Mouse (Mus musculus) neural tube, embryonic 12.5 days (tissue): ENCODE results near the gene Slc5a10. TPM values are rescaled to one million over a fixed set of nuclear protein-coding genes. Genes with fewer than 3 reads are reported as not detected.

Experiments
- ATAC-seq: fragments of 200-750 bp; cut with Nextera tagmentation; 2 replicates; pipeline ENCODE4 v1.8.0; 2017; ENCODE audit warnings: low read depth, mild to moderate bottlenecking, moderate TSS enrichment, moderate library complexity; ENCODE audit not compliant: low FRiP score
- H3K27ac ChIP-seq: fragments of 300-500 bp; sonication (generic); 2 replicates; pipeline ENCODE4 v1.5.1; 2016
- H3K27me3 ChIP-seq: fragments of 300-500 bp; sonication (generic); replicated peaks from 2 replicates; pipeline ENCODE4 v1.6.1; 2016; ENCODE audit warnings: mild to moderate bottlenecking
- H3K36me3 ChIP-seq: fragments of 300-500 bp; sonication (generic); 2 replicates; pipeline ENCODE4 v1.6.1; 2016; ENCODE audit warnings: mild to moderate bottlenecking
- H3K4me1 ChIP-seq: fragments of 300-500 bp; sonication (generic); 2 replicates; pipeline ENCODE4 v1.6.1; 2016
- H3K4me2 ChIP-seq: fragments of 300-500 bp; sonication (generic); replicated peaks from 2 replicates; pipeline ENCODE4 v1.6.1; 2016; ENCODE audit warnings: mild to moderate bottlenecking
- H3K4me3 ChIP-seq: fragments of 300-500 bp; sonication (generic); 2 replicates; pipeline ENCODE4 v1.5.1; 2016
- H3K9ac ChIP-seq: fragments of 300-500 bp; sonication (generic); 2 replicates; pipeline ENCODE4 v1.6.1; 2016; ENCODE audit warnings: mild to moderate bottlenecking
- H3K9me3 ChIP-seq: fragments of 300-500 bp; sonication (generic); 2 replicates; pipeline ENCODE4 v1.6.1; 2016; ENCODE audit warnings: mild to moderate bottlenecking
- WGBS: fragments of 180-500 bp; shearing (Covaris S2); methylation state at CpG from one replicate; pipeline ENCODE4 v1.1.7; 2016; 5-methylcytosine and 5-hydroxymethylcytosine counted together
- polyA plus RNA-seq: library from polyadenylated mRNA; unstranded; fragments of >200 nt; fragmentation: Nextera tagmentation; extraction: Ambion mirVana; gene quantifications from 2 replicates; pipeline ENCODE4 v1.2.1, GENCODE M21; 2016

The Slc5a10 gene
- polyA plus RNA-seq, 1 experiment from 2014 or later, result not detected

GRCm38 (mm10) chr11:61699933-61700332, 20.7 kb downstream of the Slc5a10 start:
- Histone ChIP-seq H3K4me1 (peaks cover 17% of the 10 kb centered on the region; the same call in 1 of the 2 replicates), H3K9me3 (no peaks in the 10 kb centered on the region), H3K36me3 (no peaks in the 10 kb centered on the region), H3K4me3 (no peak overlapping the region), H3K9ac (no peak overlapping the region), H3K27ac (no peak overlapping the region), H3K27me3 (no peaks in the 10 kb centered on the region), H3K4me2 (no peak overlapping the region)
- ATAC-seq, result 0 out of 2 replicates have a peak, but pooled peaks have one; percentile 9
- WGBS, result 61% methylated on average over 4 of the region's 4 CpGs

GRCm38 (mm10) chr11:61699460-61699859, 21.2 kb downstream of the Slc5a10 start:
- H3K36me3 ChIP-seq, result no peaks in the 10 kb centered on the region
- no peaks in the 10 kb centered on the region for H3K9me3 ChIP-seq
- no peak overlapping the region for H3K4me3 ChIP-seq
- ATAC-seq, result no peak
- H3K27me3 ChIP-seq, result no peaks in the 10 kb centered on the region
- peaks cover 17% of the 10 kb centered on the region; the same call in 1 of the 2 replicates for H3K4me1 ChIP-seq
- no peak overlapping the region for H3K27ac ChIP-seq
- 88% methylated on average over 5 of the region's 5 CpGs for WGBS
- H3K4me2 ChIP-seq, result no peak overlapping the region
- no peak overlapping the region for H3K9ac ChIP-seq

GRCm38 (mm10) chr11:61698852-61699251, 21.8 kb downstream of the Slc5a10 start:
- H3K4me2 ChIP-seq, result no peak overlapping the region
- H3K36me3 ChIP-seq, result no peaks in the 10 kb centered on the region
- H3K27me3 ChIP-seq, result no peaks in the 10 kb centered on the region
- no peak overlapping the region for H3K27ac ChIP-seq
- no peak overlapping the region for H3K9ac ChIP-seq
- no peaks in the 10 kb centered on the region for H3K9me3 ChIP-seq
- H3K4me3 ChIP-seq, result no peak overlapping the region
- peaks cover 17% of the 10 kb centered on the region; the same call in 1 of the 2 replicates for H3K4me1 ChIP-seq
- no peak for ATAC-seq

- no peak overlapping the region for H3K27ac ChIP-seq
- 90% methylated on average over 5 of the region's 5 CpGs for WGBS
- no peak overlapping the region for H3K4me2 ChIP-seq
- no peak overlapping the region for H3K9ac ChIP-seq
- no peaks in the 10 kb centered on the region for H3K36me3 ChIP-seq
- no peaks in the 10 kb centered on the region for H3K4me1 ChIP-seq
- H3K9me3 ChIP-seq, result no peaks in the 10 kb centered on the region
- no peaks in the 10 kb centered on the region for H3K27me3 ChIP-seq
- no peak overlapping the region for H3K4me3 ChIP-seq
- no peak for ATAC-seq
Observed at GRCm38 (mm10) chr11:61692996-61693395, 27.6 kb downstream of the Slc5a10 start.

GRCm38 (mm10) chr11:61687595-61687994, 33.0 kb downstream of the Slc5a10 start:
- Histone ChIP-seq H3K27me3 (peaks cover 42% of the 10 kb centered on the region), H3K36me3 (no peaks in the 10 kb centered on the region), H3K9ac (no peak overlapping the region), H3K4me1 (peaks cover 9% of the 10 kb centered on the region; the same call in 1 of the 2 replicates), H3K9me3 (no peaks in the 10 kb centered on the region), H3K4me3 (no peak overlapping the region), H3K4me2 (no peak overlapping the region), H3K27ac (no peak overlapping the region)
- WGBS, result 50% methylated on average over 2 of the region's 2 CpGs
- no peak for ATAC-seq

GRCm38 (mm10) chr11:61686906-61687453, 33.6 kb downstream of the Slc5a10 start:
- H3K27ac ChIP-seq, result no peak overlapping the region
- 41% methylated on average over 10 of the region's 10 CpGs for WGBS
- H3K4me2 ChIP-seq, result no peak overlapping the region
- peaks cover 9% of the 10 kb centered on the region; the same call in 1 of the 2 replicates for H3K4me1 ChIP-seq
- ATAC-seq, result no peak
- H3K36me3 ChIP-seq, result no peaks in the 10 kb centered on the region
- no peaks in the 10 kb centered on the region for H3K9me3 ChIP-seq
- no peak overlapping the region for H3K4me3 ChIP-seq
- H3K27me3 ChIP-seq, result peaks cover 42% of the 10 kb centered on the region
- H3K9ac ChIP-seq, result no peak overlapping the region

- Histone ChIP-seq H3K9ac (no peak overlapping the region), H3K4me2 (no peak overlapping the region), H3K36me3 (no peaks in the 10 kb centered on the region), H3K4me1 (peaks cover 9% of the 10 kb centered on the region; the same call in 1 of the 2 replicates), H3K27me3 (peaks cover 42% of the 10 kb centered on the region), H3K27ac (no peak overlapping the region), H3K9me3 (no peaks in the 10 kb centered on the region), H3K4me3 (no peak overlapping the region)
- 65% methylated on average over 2 of the region's 2 CpGs for WGBS
- ATAC-seq, result no peak
Observed at GRCm38 (mm10) chr11:61686141-61686540, 34.5 kb downstream of the Slc5a10 start.

GRCm38 (mm10) chr11:61685119-61685725, 35.4 kb downstream of the Slc5a10 start:
- peak overlapping the region; percentile 66 for H3K4me2 ChIP-seq
- peaks cover 9% of the 10 kb centered on the region; the same call in 1 of the 2 replicates for H3K4me1 ChIP-seq
- 70% methylated on average over 8 of the region's 8 CpGs for WGBS
- no peak overlapping the region for H3K9ac ChIP-seq
- H3K36me3 ChIP-seq, result no peaks in the 10 kb centered on the region
- 0 out of 2 replicates have a peak overlapping the region, but pooled peaks have one; percentile 37 for H3K4me3 ChIP-seq
- peaks cover 42% of the 10 kb centered on the region for H3K27me3 ChIP-seq
- no peaks in the 10 kb centered on the region for H3K9me3 ChIP-seq
- no peak overlapping the region for H3K27ac ChIP-seq
- no peak for ATAC-seq

- H3K27me3 ChIP-seq, result peaks cover 42% of the 10 kb centered on the region
- 2% methylated on average over 76 of the region's 76 CpGs for WGBS
- H3K27ac ChIP-seq, result no peak within 1 kb of the TSS
- H3K36me3 ChIP-seq, result no peaks in the 10 kb centered on the region
- 0 out of 2 replicates have a peak, but pooled peaks have one; percentile 13 for ATAC-seq
- no peaks in the 10 kb centered on the region for H3K9me3 ChIP-seq
- H3K9ac ChIP-seq, result no peak within 1 kb of the TSS
- H3K4me3 ChIP-seq, result peak within 1 kb of the TSS; percentile 37
- H3K4me1 ChIP-seq, result peaks cover 9% of the 10 kb centered on the region; the same call in 1 of the 2 replicates
- H3K4me2 ChIP-seq, result peak within 1 kb of the TSS; percentile 66
Observed at GRCm38 (mm10) chr11:61683907-61684731, 36.5 kb downstream of the Slc5a10 start, which contains the start of gene Fam83g. Gene Fam83g, plus strand, starts transcription at chr11:61684091.

GRCm38 (mm10) chr11:61679091-61679866, 41.3 kb downstream of the Slc5a10 start:
- ATAC-seq, result no peak
- Histone ChIP-seq H3K4me3 (no peak overlapping the region), H3K4me2 (no peak overlapping the region), H3K36me3 (no peaks in the 10 kb centered on the region), H3K27me3 (peaks cover 20% of the 10 kb centered on the region), H3K4me1 (peaks cover 15% of the 10 kb centered on the region), H3K27ac (no peak overlapping the region), H3K9ac (no peak overlapping the region), H3K9me3 (no peaks in the 10 kb centered on the region)
- 74% methylated on average over 4 of the region's 4 CpGs for WGBS

GRCm38 (mm10) chr11:61677709-61678108, 42.9 kb downstream of the Slc5a10 start:
- Histone ChIP-seq H3K9me3 (no peaks in the 10 kb centered on the region), H3K4me3 (no peak overlapping the region), H3K4me1 (peaks cover 11% of the 10 kb centered on the region), H3K27me3 (peaks cover 12% of the 10 kb centered on the region), H3K9ac (no peak overlapping the region), H3K27ac (no peak overlapping the region), H3K4me2 (no peak overlapping the region), H3K36me3 (no peaks in the 10 kb centered on the region)
- 85% methylated on average over 4 of the region's 4 CpGs for WGBS
- ATAC-seq, result no peak
